Mouse (Mus musculus) spleen, embryonic (tissue): Measurements from ENCODE around the gene Gpr182.

Experiments used
- CTCF ChIA-PET: fragments of 350-600 bp; sonication (Branson Sonifier 250); formaldehyde crosslinking; loops from one replicate; lab custom pipeline; 2022; lab: Charles Lee

Gene Gpr182

DNA sequence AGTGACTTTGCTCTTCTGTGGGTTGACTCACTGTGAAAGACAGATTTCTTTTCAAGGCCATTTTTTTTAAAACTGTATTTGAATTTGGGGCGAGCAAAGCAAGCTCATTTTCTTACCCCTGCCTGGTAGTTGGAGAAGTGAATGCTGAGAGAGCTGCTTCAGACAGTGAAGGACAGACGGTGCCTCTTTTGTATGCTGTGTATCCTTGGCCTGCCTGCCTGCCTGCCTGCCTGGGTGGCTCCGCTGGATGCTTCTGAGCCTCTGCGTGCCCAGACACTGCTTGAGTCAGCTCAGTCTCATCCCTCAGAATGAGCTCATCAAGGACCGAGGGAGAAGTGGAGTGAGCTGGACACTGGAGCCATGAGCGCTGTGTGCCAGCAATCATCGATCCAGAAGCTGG lies 52.6 kb downstream of the Gpr182 start:
- CTCF ChIA-PET: no interaction called here
